ENCODE assay signal across 8 mouse cellular contexts in genomic region chr19:46470364-46471240, GRCm38 (mm10). TPM values are rescaled to one million over a fixed set of nuclear protein-coding genes. Genes with fewer than 3 reads are reported as not detected.
DNase-seq lines count a peak whose midpoint lies in the region; ATAC-seq and TF ChIP-seq lines count a peak whose summit lies in the region.

No protein-coding gene starts in this region.

- H3K27ac ChIP-seq in lung, embryonic 14.5 days (ENCODE audit: low read depth): peak overlapping the region; percentile 79; the same call in 1 of the 2 replicates
- peak overlapping the region; percentile 60 for H3K27ac ChIP-seq in intestine, embryonic 15.5 days
- H3K27ac ChIP-seq in midbrain, embryonic 15.5 days: peak overlapping the region; percentile 78

- 20% methylated on average over 17 of the region's 17 CpGs for WGBS in lung, embryonic 14.5 days
- 32% methylated on average over 17 of the region's 17 CpGs for WGBS in intestine, embryonic 15.5 days
- WGBS in midbrain, embryonic 15.5 days: 15% methylated on average over 17 of the region's 17 CpGs

- H3K4me1 ChIP-seq in lung, embryonic 14.5 days (ENCODE audit: insufficient read depth): peaks cover 17% of the 10 kb centered on the region
- H3K4me1 ChIP-seq in intestine, embryonic 15.5 days (replicated peaks): peaks cover 23% of the 10 kb centered on the region
- peaks cover 29% of the 10 kb centered on the region for H3K4me1 ChIP-seq in midbrain, embryonic 15.5 days

- H3K27me3 ChIP-seq in lung, embryonic 14.5 days (ENCODE audit: insufficient read depth, low read length): no peaks in the 10 kb centered on the region
- H3K27me3 ChIP-seq in intestine, embryonic 15.5 days (replicated peaks): no peaks in the 10 kb centered on the region
- H3K27me3 ChIP-seq in midbrain, embryonic 15.5 days (replicated peaks): no peaks in the 10 kb centered on the region

- H3K4me3 ChIP-seq in lung, embryonic 14.5 days (ENCODE audit: low read depth, low read length): no peak overlapping the region
- H3K4me3 ChIP-seq in intestine, embryonic 15.5 days (replicated peaks): no peak overlapping the region
- no peak overlapping the region for H3K4me3 ChIP-seq in midbrain, embryonic 15.5 days

- no peak overlapping the region for H3K4me2 ChIP-seq in lung, embryonic 14.5 days
- H3K4me2 ChIP-seq in intestine, embryonic 15.5 days (replicated peaks): no peak overlapping the region
- H3K4me2 ChIP-seq in midbrain, embryonic 15.5 days: no peak overlapping the region

- peaks cover 33% of the 10 kb centered on the region for H3K36me3 ChIP-seq in lung, embryonic 14.5 days (ENCODE audit: insufficient read depth)
- H3K36me3 ChIP-seq in intestine, embryonic 15.5 days: peaks cover 7% of the 10 kb centered on the region; the same call in 1 of the 2 replicates
- no peaks in the 10 kb centered on the region for H3K36me3 ChIP-seq in midbrain, embryonic 15.5 days (replicated peaks)

- no peaks in the 10 kb centered on the region for H3K9me3 ChIP-seq in lung, embryonic 14.5 days (ENCODE audit: low read depth, low read length)
- H3K9me3 ChIP-seq in intestine, embryonic 15.5 days: no peaks in the 10 kb centered on the region
- H3K9me3 ChIP-seq in midbrain, embryonic 15.5 days: no peaks in the 10 kb centered on the region

- no peak overlapping the region for H3K9ac ChIP-seq in lung, embryonic 14.5 days
- H3K9ac ChIP-seq in intestine, embryonic 15.5 days: no peak overlapping the region
- H3K9ac ChIP-seq in midbrain, embryonic 15.5 days: 0 out of 2 replicates have a peak overlapping the region, but pooled peaks have one; percentile 18

- no peak for TF ChIP-seq CTCF in lung, embryonic 14.5 days (IDR thresholded peaks at IDR 0.05; ENCODE audit: low read depth)

- ATAC-seq in lung, embryonic 14.5 days (ENCODE audit: insufficient read depth): no peak
- ATAC-seq in common myeloid progenitor, adult 5-6 weeks (replicated peaks; ENCODE audit: low read depth, poor library complexity, severe bottlenecking): peak; percentile 49
- ATAC-seq in intestine, embryonic 15.5 days: peak; percentile 41
- ATAC-seq in midbrain, embryonic 15.5 days (replicated peaks): peak; percentile 53

- peak; percentile 49 for DNase-seq in lung, embryonic 14.5 days
- no peak for DNase-seq in lung, postnatal 25 days (ENCODE audit: low spot score)
- no peak for DNase-seq in Muller cell, postnatal 12 days (ENCODE audit: inconsistent ontology term)
- DNase-seq in yolk sac, embryonic 10.5 days (ENCODE audit: low spot score): no peak
- DNase-seq in adrenal gland, adult 18-20 months (ENCODE audit: low spot score in 2 of 2): no peak

RNA-seq across cellular contexts. Expression of gene Trim8, which starts 30.9 kb away (rescaled TPM):
- 28.3 and 31.0 TPM in 2 replicates for polyA plus RNA-seq in lung, embryonic 14.5 days (2014; fragmentation: Nextera tagmentation; extraction: Ambion mirVana)
- 17.7 and 30.3 TPM in 2 replicates for total RNA-seq in common myeloid progenitor, adult 5-6 weeks (2017)
- polyA plus RNA-seq in intestine, embryonic 15.5 days (2015; fragmentation: Nextera tagmentation; extraction: Ambion mirVana): 16.4 and 17.3 TPM in 2 replicates
- polyA plus RNA-seq in midbrain, embryonic 15.5 days (2015; fragmentation: Nextera tagmentation; extraction: Ambion mirVana): 29.9 and 30.5 TPM in 2 replicates
- 10 to 100 TPM; 46.5 to 56.8 TPM for total RNA-seq in adrenal gland, adult 18-20 months (2021)
